Mouse (Mus musculus) CH12.LX (cell line): Measurements from ENCODE around the gene Gm28048. TPM values are rescaled to one million over a fixed set of nuclear protein-coding genes. Genes with fewer than 3 reads are reported as not detected.

Experiments used
- DNase-seq: peaks from one replicate; pipeline ENCODE4 v3.0.0-alpha.2; 2013; ENCODE audit errors: extremely low read depth
- H3K27ac ChIP-seq: 2 replicates; pipeline ENCODE4 v1.5.1; 2012; ENCODE audit warnings: low read depth, mild to moderate bottlenecking, control low read depth, moderate library complexity; ENCODE audit not compliant: insufficient read depth
- H3K27me3 ChIP-seq: replicated peaks from 2 replicates; pipeline ENCODE3; 2012; ENCODE audit warnings: inconsistent platforms
- H3K36me3 ChIP-seq, 2 experiments: replicated peaks in 1 of 2; 2 replicates each; pipeline versions ENCODE3 to v1.6.1; 2012; ENCODE audit warnings: inconsistent platforms in 1 of 2, low read length in 1 of 2, mild to moderate bottlenecking in 1 of 2, mixed read lengths in 1 of 2, moderate library complexity in 1 of 2; ENCODE audit not compliant: control insufficient read depth in 1 of 2, insufficient read depth in 1 of 2
- H3K4me1 ChIP-seq, 2 experiments: 2 replicates each; pipeline ENCODE4 v1.6.1; 2012; ENCODE audit warnings: inconsistent platforms in 1 of 2, moderate library complexity in 1 of 2; ENCODE audit not compliant: insufficient read depth in 2 of 2, control insufficient read depth in 1 of 2
- H3K4me2 ChIP-seq: 2 replicates; pipeline ENCODE4 v1.6.1; 2012; ENCODE audit warnings: low read depth, mild to moderate bottlenecking, control low read depth; ENCODE audit not compliant: poor library complexity, insufficient read depth, severe bottlenecking
- H3K4me3 ChIP-seq, 3 experiments: fragments of 150-350 bp in 1 of 3; sonication (generic) in 1 of 3; replicated peaks in 1 of 3; 2 replicates each; pipeline versions ENCODE3 to v1.5.1; 2011 to 2012; ENCODE audit warnings: low read depth in 2 of 3, low read length in 2 of 3, mild to moderate bottlenecking in 2 of 3, moderate library complexity in 2 of 3, control low read depth in 1 of 3, improper control_type of control experiment in 1 of 3, inconsistent platforms in 1 of 3, mixed read lengths in 1 of 3; ENCODE audit not compliant: poor library complexity in 1 of 3
- H3K79me2 ChIP-seq: replicated peaks from 2 replicates; pipeline ENCODE4 v1.6.1; 2012; ENCODE audit warnings: mild to moderate bottlenecking, moderate library complexity; ENCODE audit not compliant: control insufficient read depth, poor library complexity, insufficient read depth, severe bottlenecking; ENCODE audit errors: extremely low read depth
- H3K9ac ChIP-seq: 2 replicates; pipeline ENCODE4 v1.6.1; 2012; ENCODE audit warnings: low read depth, mild to moderate bottlenecking, control low read depth, moderate library complexity; ENCODE audit not compliant: insufficient read depth
- H3K9me3 ChIP-seq: replicated peaks from 2 replicates; pipeline ENCODE3; 2012; ENCODE audit warnings: low read length, inconsistent platforms, mixed read lengths
- CTCF ChIP-seq, 2 experiments: IDR thresholded peaks in 1 of 2; conservative IDR thresholded peaks in 1 of 2; 2 replicates each; pipeline ENCODE4 v1.5.1; 2011 to 2012; ENCODE audit warnings: low read depth in 2 of 2, low read length in 2 of 2, improper control_type of control experiment in 1 of 2, inconsistent platforms in 1 of 2, mild to moderate bottlenecking in 1 of 2, moderate library complexity in 1 of 2
- E2F4 ChIP-seq: IDR thresholded peaks from 2 replicates; pipeline ENCODE4 v1.6.1; 2011; ENCODE audit warnings: low read depth, low read length, improper control_type of control experiment; ENCODE audit not compliant: insufficient replicate concordance
- ELF1 ChIP-seq: IDR thresholded peaks from 2 replicates; pipeline ENCODE4 v1.6.1; 2014; ENCODE audit warnings: low read depth, mild to moderate bottlenecking, inconsistent platforms, low read length, improper control_type of control experiment
- EP300 ChIP-seq: IDR thresholded peaks from 2 replicates; pipeline ENCODE4 v1.6.1; 2011; ENCODE audit warnings: low read length, improper control_type of control experiment
- ETS1 ChIP-seq: conservative IDR thresholded peaks from 2 replicates; pipeline ENCODE4 v1.6.1; 2012; ENCODE audit warnings: low read depth, mild to moderate bottlenecking, inconsistent platforms, low read length, improper control_type of control experiment, moderate library complexity
- GABPA ChIP-seq: IDR thresholded peaks from 2 replicates; pipeline ENCODE4 v1.6.1; 2012; ENCODE audit warnings: low read depth, low read length, improper control_type of control experiment, inconsistent platforms; ENCODE audit not compliant: insufficient replicate concordance
- HCFC1 ChIP-seq: IDR thresholded peaks from 2 replicates; pipeline ENCODE4 v1.6.1; 2012; ENCODE audit warnings: low read depth, mild to moderate bottlenecking, inconsistent platforms, low read length, improper control_type of control experiment
- IRF4 ChIP-seq: IDR thresholded peaks from 2 replicates; pipeline ENCODE4 v1.6.1; 2014; ENCODE audit warnings: low read depth, mild to moderate bottlenecking, inconsistent platforms, low read length, improper control_type of control experiment
- JUND ChIP-seq: conservative IDR thresholded peaks from 2 replicates; pipeline ENCODE4 v1.6.1; 2011; ENCODE audit warnings: low read depth, low read length, improper control_type of control experiment
- KAT2A ChIP-seq: IDR thresholded peaks from 2 replicates; pipeline ENCODE4 v1.6.1; 2012; ENCODE audit warnings: low read length, improper control_type of control experiment, inconsistent platforms; ENCODE audit not compliant: insufficient replicate concordance
- MAFK ChIP-seq: IDR thresholded peaks from 2 replicates; pipeline ENCODE4 v1.6.1; 2011; ENCODE audit warnings: low read length, improper control_type of control experiment; ENCODE audit not compliant: insufficient replicate concordance
- MAX ChIP-seq: IDR thresholded peaks from 2 replicates; pipeline ENCODE4 v1.6.1; 2011; ENCODE audit warnings: low read length, improper control_type of control experiment
- MAZ ChIP-seq: IDR thresholded peaks from 2 replicates; pipeline ENCODE4 v1.6.1; 2012; ENCODE audit warnings: low read depth, mild to moderate bottlenecking, inconsistent platforms, low read length, improper control_type of control experiment, moderate library complexity
- MEF2A ChIP-seq: IDR thresholded peaks from 2 replicates; pipeline ENCODE4 v1.6.1; 2014; ENCODE audit warnings: low read depth, mild to moderate bottlenecking, inconsistent platforms, low read length, improper control_type of control experiment, borderline replicate concordance
- MXI1 ChIP-seq: IDR thresholded peaks from 2 replicates; pipeline ENCODE4 v1.6.1; 2011; ENCODE audit warnings: mild to moderate bottlenecking, low read depth, low read length, improper control_type of control experiment
- MYC ChIP-seq: IDR thresholded peaks from 2 replicates; pipeline ENCODE4 v1.6.1; 2011; ENCODE audit warnings: low read depth, mild to moderate bottlenecking, improper control_type of control experiment, low read length
- NELFE ChIP-seq: IDR thresholded peaks from 2 replicates; pipeline ENCODE4 v1.6.1; 2011; ENCODE audit warnings: low read depth, low read length, improper control_type of control experiment
- NRF1 ChIP-seq: IDR thresholded peaks from 2 replicates; pipeline ENCODE4 v1.6.1; 2014; ENCODE audit warnings: low read depth, mild to moderate bottlenecking, inconsistent platforms, low read length, improper control_type of control experiment, moderate library complexity
- POLR2AphosphoS2 ChIP-seq: IDR thresholded peaks from 2 replicates; pipeline ENCODE4 v1.6.1; 2011; ENCODE audit warnings: low read depth, low read length, improper control_type of control experiment
- RAD21 ChIP-seq: IDR thresholded peaks from 2 replicates; pipeline ENCODE4 v1.6.1; 2011; ENCODE audit warnings: low read depth, mild to moderate bottlenecking, low read length, improper control_type of control experiment, moderate library complexity
- SIN3A ChIP-seq: IDR thresholded peaks from 2 replicates; pipeline ENCODE4 v1.6.1; 2012; ENCODE audit warnings: low read length, improper control_type of control experiment, inconsistent platforms
- SMC3 ChIP-seq: IDR thresholded peaks from 2 replicates; pipeline ENCODE4 v1.6.1; 2011; ENCODE audit warnings: low read depth, low read length, improper control_type of control experiment
- TBP ChIP-seq: conservative IDR thresholded peaks from 2 replicates; pipeline ENCODE4 v1.6.1; 2011; ENCODE audit warnings: low read depth, low read length, improper control_type of control experiment
- UBTF ChIP-seq: IDR thresholded peaks from 2 replicates; pipeline ENCODE4 v1.6.1; 2012; ENCODE audit warnings: low read depth, mild to moderate bottlenecking, inconsistent platforms, low read length, improper control_type of control experiment, moderate library complexity
- USF1 ChIP-seq: IDR thresholded peaks from 2 replicates; pipeline ENCODE4 v1.6.1; 2014; ENCODE audit warnings: low read depth, mild to moderate bottlenecking, inconsistent platforms, low read length, improper control_type of control experiment
- ZKSCAN1 ChIP-seq: IDR thresholded peaks from 2 replicates; pipeline ENCODE4 v1.6.1; 2012; ENCODE audit warnings: low read depth, inconsistent platforms, low read length, improper control_type of control experiment, borderline replicate concordance
- ZNF384 ChIP-seq: IDR thresholded peaks from 2 replicates; pipeline ENCODE4 v1.6.1; 2012; ENCODE audit warnings: low read depth, low read length, improper control_type of control experiment, inconsistent platforms
- dilution Hi-C: fragments of 300-500 bp; cut with MboI; formaldehyde crosslinking; loops from 2 replicates; pipeline ENCODE4 v1.14.3; 2020; ENCODE audit warnings: low sequenced_read_pairs; ENCODE audit not compliant: extremely low pct_unique_long_range_greater_than_20kb, extremely low pct_ligation_motif_present
- in situ Hi-C: fragments of 300-500 bp; cut with MboI; formaldehyde crosslinking; loops from 3 replicates; pipeline ENCODE4 v1.14.3; 2019; ENCODE audit warnings: low sequenced_read_pairs, low pct_ligation_motif_present, low pct_unique_long_range_greater_than_20kb, mixed read lengths
- polyA plus RNA-seq: library from polyadenylated mRNA; unstranded; fragments of >175 nt; gene quantifications from 2 replicates; pipeline ENCODE4 v1.2.1, GENCODE M21; 2012; ENCODE audit warnings: low read depth; ENCODE audit not compliant: insufficient read length
- total RNA-seq, 2 experiments: library from RNA; depleted of rRNA; stranded (reverse); fragments of 300-350 nt in 1 of 2; fragments of >200 nt in 1 of 2; gene quantifications; 2 replicates each; pipeline ENCODE4 v1.2.3; 2012 to 2014

Gm28048 gene
- total and polyA plus RNA-seq, 3 experiments = 32.6 to 93.3 (median 59.5) TPM

DNA sequence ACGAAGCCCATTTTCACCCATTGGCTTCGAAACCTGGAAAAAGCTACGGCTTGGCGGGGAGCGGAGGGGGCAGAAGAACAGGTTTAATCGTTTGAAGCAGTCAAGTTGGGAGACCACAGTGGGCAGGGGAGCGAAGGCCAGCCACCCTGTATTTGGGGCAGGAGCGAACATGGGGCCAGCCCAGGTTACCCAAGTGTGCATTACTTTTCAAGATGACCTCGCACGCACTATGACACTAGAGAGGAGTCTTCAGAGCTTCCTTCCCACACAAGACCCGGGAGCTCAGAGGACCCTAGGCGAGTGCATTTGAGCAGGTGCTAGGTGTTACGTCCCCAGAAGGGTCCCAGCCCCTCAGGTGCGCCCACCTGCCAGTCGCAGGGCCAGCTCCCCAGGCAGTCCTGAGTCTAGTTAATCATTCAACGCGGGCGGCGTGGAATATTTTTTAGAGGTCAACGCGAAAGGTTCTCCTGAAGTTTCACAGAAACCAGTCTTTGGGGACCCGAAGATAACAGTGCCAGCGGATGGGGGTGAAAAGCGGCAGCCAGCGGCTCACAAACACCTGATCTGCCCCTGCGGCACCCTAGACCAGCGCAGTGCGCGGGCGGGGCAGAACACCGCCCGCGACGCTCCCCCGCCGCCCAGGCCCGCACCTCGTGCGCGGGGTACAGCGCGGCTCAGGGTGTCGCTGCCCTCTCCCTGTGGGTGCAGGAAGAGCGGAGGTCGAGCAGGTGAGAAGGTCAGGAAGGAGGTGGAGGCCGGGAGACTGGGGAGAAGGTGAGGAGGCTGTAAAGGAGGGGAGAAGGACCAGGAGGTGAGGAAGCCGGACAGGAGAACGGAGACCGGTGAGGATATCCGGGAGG lies 123.2 kb downstream of the Gm28048 start:
- Histone ChIP-seq H3K4me3 (peak overlapping the region; percentile 83 to 89 (median 84)), H3K9me3 (no peaks in the 10 kb centered on the region)
- in situ Hi-C loops = no loop called here
- DNase-seq = no peak
- peak; percentile 83; the same call in 1 of the 2 replicates for TF ChIP-seq MXI1
- TF ChIP-seq MAZ = 0 out of 2 replicates have a peak, but pooled peaks have one; percentile 20
- TF ChIP-seq ZKSCAN1 = no peak
- TF ChIP-seq MAX = 0 out of 2 replicates have a peak, but pooled peaks have one; percentile 11
- TF ChIP-seq UBTF = peak; percentile 10
- TF ChIP-seq HCFC1 = 0 out of 2 replicates have a peak, but pooled peaks have one; percentile 2
- TF ChIP-seq, all 38 proteins: peak for 5
- H3K4me1 ChIP-seq = peaks cover 18 to 38% of the 10 kb centered on the region in 2 experiments
- H3K4me2 ChIP-seq = peak overlapping the region; percentile 84; the same call in 1 of the 2 replicates
- dilution Hi-C loops = no loop called here
- H3K79me2 ChIP-seq = peaks cover 66% of the 10 kb centered on the region
- H3K36me3 ChIP-seq = peaks cover 5 to 16% of the 10 kb centered on the region in 2 experiments
- H3K27me3 ChIP-seq = no peaks in the 10 kb centered on the region
- H3K27ac ChIP-seq = peak overlapping the region; percentile 82
- H3K9ac ChIP-seq = peak overlapping the region; percentile 85

DNA sequence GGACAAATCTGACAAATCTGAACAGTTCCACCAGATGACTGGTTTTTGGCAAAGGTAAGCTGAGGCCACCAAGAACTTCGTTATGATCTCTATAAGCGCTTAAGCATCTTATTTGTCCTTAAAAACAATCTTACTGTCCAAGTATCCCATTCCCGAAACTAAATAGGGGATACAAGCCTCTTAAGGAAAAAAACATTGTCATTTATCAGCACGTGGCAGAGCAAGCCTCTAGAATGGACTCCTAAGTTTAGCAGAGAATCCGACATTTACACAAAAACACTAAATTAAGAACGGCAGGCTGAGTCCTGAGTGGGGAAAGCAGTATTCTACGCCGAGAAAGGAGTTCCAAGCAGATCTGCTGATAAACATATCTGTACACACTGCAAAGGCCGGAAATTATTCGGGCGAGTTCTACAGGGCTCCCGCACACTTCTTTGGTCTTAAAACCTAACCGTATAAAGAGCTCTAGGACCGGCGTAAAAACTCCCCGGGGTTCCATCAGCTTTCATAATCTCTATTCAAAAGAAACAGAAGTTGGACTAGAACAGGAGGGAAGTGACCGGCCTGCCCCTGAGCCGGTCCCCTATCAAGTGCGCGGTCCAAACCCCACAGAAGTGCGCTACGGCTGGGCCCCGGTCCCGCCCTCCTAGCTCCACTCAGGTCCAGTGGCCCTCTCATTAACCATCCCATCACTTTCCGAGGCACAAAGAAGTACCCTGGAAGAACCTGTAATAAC lies 124.0 kb downstream of the Gm28048 start:
- peak overlapping the region; percentile 85 for H3K9ac ChIP-seq
- H3K4me3 ChIP-seq = peak overlapping the region; percentile 83 to 89 (median 84)
- peak overlapping the region; percentile 82 for H3K27ac ChIP-seq
- in situ Hi-C loops = no loop called here
- peaks cover 22 to 38% of the 10 kb centered on the region in 2 experiments for H3K4me1 ChIP-seq
- dilution Hi-C loops = no loop called here
- peaks cover 74% of the 10 kb centered on the region for H3K79me2 ChIP-seq
- no peaks in the 10 kb centered on the region for H3K9me3 ChIP-seq
- H3K27me3 ChIP-seq = no peaks in the 10 kb centered on the region
- peak overlapping the region; percentile 84 for H3K4me2 ChIP-seq
- DNase-seq = no peak
- H3K36me3 ChIP-seq = peaks cover 7 to 24% of the 10 kb centered on the region in 2 experiments
- TF ChIP-seq POLR2AphosphoS2 (no peak; the same call in 1 of the 2 replicates), SIN3A (peak; percentile 97), JUND (no peak), ELF1 (0 out of 2 replicates have a peak, but pooled peaks have one; percentile 6), KAT2A (no peak), ZKSCAN1 (no peak), NRF1 (no peak), ETS1 (no peak), MAZ (no peak), USF1 (no peak), E2F4 (no peak), EP300 (no peak), CTCF (conservative IDR thresholded peaks at IDR 0.05 in 1 of 2, IDR thresholded peaks at IDR 0.05 in 1 of 2; ENCODE audit: low read depth in 2 of 2, low read length in 2 of 2) (no peak), HCFC1 (peak; percentile 13; the same call in 1 of the 2 replicates), GABPA (no peak), TBP (no peak), RAD21 (no peak), IRF4 (no peak), ZNF384 (no peak), UBTF (peak; percentile 93), MEF2A (0 out of 2 replicates have a peak, but pooled peaks have one; percentile 15), NELFE (no peak; the same call in 1 of the 2 replicates), MAFK (no peak), MYC (peak; percentile 95), SMC3 (0 out of 2 replicates have a peak, but pooled peaks have one; percentile 1)
